Mouse (Mus musculus): ENCODE results near the gene Negr1.

The Negr1 gene

GRCm38 (mm10) chr3:157255446-157255845 is 693.9 kb downstream of the Negr1 start:
- no peak for DNase-seq

GRCm38 (mm10) chr3:157255863-157256262 is 694.3 kb downstream of the Negr1 start:
- no peak for DNase-seq

- DNase-seq, result no peak
These were observed 707.1 kb downstream of the Negr1 start for GRCm38 (mm10) chr3:157268742-157269141.

- no peak for DNase-seq
These were observed 710.8 kb downstream of the Negr1 start for GRCm38 (mm10) chr3:157272379-157272778.

- DNase-seq, result no peak
These were observed 712.5 kb downstream of the Negr1 start for GRCm38 (mm10) chr3:157274143-157274542.

- DNase-seq, result no peak
These were observed 718.1 kb downstream of the Negr1 start for GRCm38 (mm10) chr3:157279717-157280116.

- no peak for DNase-seq
These were observed 719.7 kb downstream of the Negr1 start for GRCm38 (mm10) chr3:157281259-157281658.

GRCm38 (mm10) chr3:157291286-157291685 is 729.7 kb downstream of the Negr1 start:
- no peak for DNase-seq

- DNase-seq, result no peak
These were observed 735.6 kb downstream of the Negr1 start for GRCm38 (mm10) chr3:157297216-157297615.

- no peak for DNase-seq
These were observed 742.0 kb downstream of the Negr1 start for GRCm38 (mm10) chr3:157303430-157304116.

GRCm38 (mm10) chr3:157321081-157321573 is 759.5 kb downstream of the Negr1 start:
- DNase-seq, result no peak

GRCm38 (mm10) chr3:157321834-157322233 is 760.2 kb downstream of the Negr1 start:
- no peak for DNase-seq

GRCm38 (mm10) chr3:157334169-157334568 is 772.6 kb downstream of the Negr1 start:
- DNase-seq, result no peak

- no peak for DNase-seq
These were observed 787.9 kb downstream of the Negr1 start for GRCm38 (mm10) chr3:157349480-157349879.

GRCm38 (mm10) chr3:157358905-157359304 is 797.3 kb downstream of the Negr1 start:
- no peak for DNase-seq

GRCm38 (mm10) chr3:157359840-157360239 is 798.2 kb downstream of the Negr1 start:
- no peak for DNase-seq
